Mouse (Mus musculus): Measurements from ENCODE around the gene Gm42957. TPM values are rescaled to one million over a fixed set of nuclear protein-coding genes. Genes with fewer than 3 reads are reported as not detected.
"Not testable (repeated sequence)": the region's sequence is repeated elsewhere in the genome, so short reads cannot be mapped to it uniquely, and the experiment has no call there.

Gene Gm42957
- polyA plus RNA-seq, 1 experiment from 2014 or later = 0.24 TPM

- no peaks in the 10 kb centered on the region for H3K9me3 ChIP-seq (replicated peaks; ENCODE audit: control insufficient read depth, low read length, poor library complexity, severe bottlenecking)
- peak overlapping the region; percentile 95 for H3K9ac ChIP-seq (ENCODE audit: low read depth, low read length)
- no peaks in the 10 kb centered on the region for H3K27me3 ChIP-seq (ENCODE audit: control insufficient read depth, insufficient read depth, low read depth, low read length)
- H3K36me3 ChIP-seq (ENCODE audit: control insufficient read depth, insufficient read depth, low read length) = no peaks in the 10 kb centered on the region
- peak overlapping the region; percentile 89 for H3K4me3 ChIP-seq (ENCODE audit: low read depth, low read length)
- H3K4me1 ChIP-seq (ENCODE audit: control insufficient read depth, insufficient read depth, low read length) = peaks cover 57% of the 10 kb centered on the region
- H3K4me2 ChIP-seq (ENCODE audit: low read length) = peak overlapping the region; percentile 88
- no peak for ATAC-seq
- WGBS = 21% methylated on average over 5 of the region's 5 CpGs
- peak overlapping the region; percentile 72; the same call in 1 of the 2 replicates for H3K27ac ChIP-seq (ENCODE audit: low read length)
These were observed 32.0 kb upstream of the Gm42957 start for GRCm38 (mm10) chr3:96603311-96603710.

GRCm38 (mm10) chr3:96606007-96606406 lies 29.3 kb upstream of the Gm42957 start:
- not testable (repeated sequence) for H3K27me3 ChIP-seq (ENCODE audit: control insufficient read depth, insufficient read depth, low read depth, low read length); ATAC-seq; H3K4me3 ChIP-seq (ENCODE audit: low read depth, low read length); H3K9ac ChIP-seq (ENCODE audit: low read depth, low read length); H3K27ac ChIP-seq (ENCODE audit: low read length); H3K9me3 ChIP-seq (replicated peaks; ENCODE audit: control insufficient read depth, low read length, poor library complexity, severe bottlenecking); H3K4me2 ChIP-seq (ENCODE audit: low read length); H3K36me3 ChIP-seq (ENCODE audit: control insufficient read depth, insufficient read depth, low read length)
- peaks cover 41% of the 10 kb centered on the region for H3K4me1 ChIP-seq (ENCODE audit: control insufficient read depth, insufficient read depth, low read length)
- 91% methylated on average over 3 of the region's 4 CpGs for WGBS

DNA sequence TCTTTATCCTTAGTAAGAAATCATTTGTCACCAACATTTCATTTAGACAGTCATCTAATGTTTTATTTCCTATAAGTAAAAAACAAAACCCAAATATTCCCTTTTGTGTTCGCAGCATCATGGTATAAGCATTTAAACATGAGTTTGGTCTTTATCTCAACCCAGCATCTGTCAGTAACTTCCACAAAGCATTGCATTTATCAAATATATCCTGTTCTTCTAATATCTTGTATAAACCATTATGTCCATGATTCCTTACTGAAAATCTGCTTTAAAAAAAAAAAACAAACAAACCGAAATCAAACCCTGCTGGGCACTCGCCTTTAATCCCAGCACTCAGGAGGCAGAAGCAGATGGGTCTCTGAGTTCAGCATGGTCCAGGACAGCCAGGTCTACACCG lies 28.7 kb upstream of the Gm42957 start:
- ATAC-seq = no peak

DNA sequence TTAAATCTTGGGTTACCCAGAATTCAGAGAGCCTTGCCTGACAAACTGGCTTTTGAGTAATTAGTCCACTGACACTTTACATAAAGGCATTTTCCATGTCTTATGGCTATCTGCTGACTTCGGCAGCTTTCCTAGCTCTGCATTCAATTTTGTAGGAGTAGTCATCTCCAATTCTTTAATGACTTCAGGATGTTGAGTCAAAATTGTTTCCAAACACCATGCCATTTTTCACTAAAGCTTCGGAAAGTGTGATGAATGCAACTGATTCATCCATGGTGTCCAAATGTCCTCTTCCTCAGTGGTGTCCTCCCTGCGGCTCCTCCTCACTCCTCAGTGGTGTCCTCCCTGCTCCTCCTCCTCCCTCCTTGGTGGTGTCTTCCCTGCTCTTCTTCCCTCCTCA lies 17.3 kb upstream of the Gm42957 start:
- ATAC-seq = no peak
- WGBS = 99% methylated on average over 3 of the region's 3 CpGs
- no peaks in the 10 kb centered on the region for H3K4me1 ChIP-seq (ENCODE audit: control insufficient read depth, insufficient read depth, low read length)

More for the DNA sequence above, 28.7 kb upstream of the Gm42957 start:
- no peaks in the 10 kb centered on the region for H3K27me3 ChIP-seq (ENCODE audit: control insufficient read depth, insufficient read depth, low read depth, low read length)
- H3K4me3 ChIP-seq (ENCODE audit: low read depth, low read length) = no peak overlapping the region
- H3K9me3 ChIP-seq (replicated peaks; ENCODE audit: control insufficient read depth, low read length, poor library complexity, severe bottlenecking) = no peaks in the 10 kb centered on the region
- H3K27ac ChIP-seq (ENCODE audit: low read length) = no peak overlapping the region
- no peaks in the 10 kb centered on the region for H3K36me3 ChIP-seq (ENCODE audit: control insufficient read depth, insufficient read depth, low read length)
- no peak overlapping the region for H3K9ac ChIP-seq (ENCODE audit: low read depth, low read length)
- 90% methylated on average over 4 of the region's 4 CpGs for WGBS
- peaks cover 41% of the 10 kb centered on the region for H3K4me1 ChIP-seq (ENCODE audit: control insufficient read depth, insufficient read depth, low read length)
- H3K4me2 ChIP-seq (ENCODE audit: low read length) = no peak overlapping the region

DNA sequence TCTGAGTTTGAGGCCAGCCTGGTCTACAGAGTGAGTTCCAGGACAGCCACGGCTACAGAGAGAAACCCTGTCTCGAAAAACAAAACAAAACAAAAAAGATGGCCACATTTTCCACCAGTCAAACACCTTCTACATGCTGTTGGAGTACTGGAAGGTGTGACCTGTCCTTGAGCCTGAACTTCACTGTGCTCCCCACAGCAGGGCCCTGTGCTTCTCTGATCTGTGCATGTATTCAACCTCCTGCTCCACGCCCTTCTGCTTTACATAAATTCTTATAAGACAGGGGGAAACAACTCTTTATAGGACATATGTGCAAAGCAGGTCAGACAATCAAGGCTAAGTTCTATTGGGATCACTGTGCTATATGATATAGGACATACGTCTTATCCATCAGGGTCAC lies 12.1 kb upstream of the Gm42957 start:
- Histone ChIP-seq H3K9me3 (replicated peaks; ENCODE audit: control insufficient read depth, low read length, poor library complexity, severe bottlenecking) (no peaks in the 10 kb centered on the region), H3K36me3 (ENCODE audit: control insufficient read depth, insufficient read depth, low read length) (peaks cover 32% of the 10 kb centered on the region)

More for the DNA sequence above, 17.3 kb upstream of the Gm42957 start:
- Histone ChIP-seq H3K4me3 (ENCODE audit: low read depth, low read length) (no peak overlapping the region), H3K9me3 (replicated peaks; ENCODE audit: control insufficient read depth, low read length, poor library complexity, severe bottlenecking) (no peaks in the 10 kb centered on the region), H3K36me3 (ENCODE audit: control insufficient read depth, insufficient read depth, low read length) (peaks cover 41% of the 10 kb centered on the region), H3K27ac (ENCODE audit: low read length) (no peak overlapping the region), H3K9ac (ENCODE audit: low read depth, low read length) (no peak overlapping the region), H3K27me3 (ENCODE audit: control insufficient read depth, insufficient read depth, low read depth, low read length) (no peaks in the 10 kb centered on the region), H3K4me2 (ENCODE audit: low read length) (no peak overlapping the region)

DNA sequence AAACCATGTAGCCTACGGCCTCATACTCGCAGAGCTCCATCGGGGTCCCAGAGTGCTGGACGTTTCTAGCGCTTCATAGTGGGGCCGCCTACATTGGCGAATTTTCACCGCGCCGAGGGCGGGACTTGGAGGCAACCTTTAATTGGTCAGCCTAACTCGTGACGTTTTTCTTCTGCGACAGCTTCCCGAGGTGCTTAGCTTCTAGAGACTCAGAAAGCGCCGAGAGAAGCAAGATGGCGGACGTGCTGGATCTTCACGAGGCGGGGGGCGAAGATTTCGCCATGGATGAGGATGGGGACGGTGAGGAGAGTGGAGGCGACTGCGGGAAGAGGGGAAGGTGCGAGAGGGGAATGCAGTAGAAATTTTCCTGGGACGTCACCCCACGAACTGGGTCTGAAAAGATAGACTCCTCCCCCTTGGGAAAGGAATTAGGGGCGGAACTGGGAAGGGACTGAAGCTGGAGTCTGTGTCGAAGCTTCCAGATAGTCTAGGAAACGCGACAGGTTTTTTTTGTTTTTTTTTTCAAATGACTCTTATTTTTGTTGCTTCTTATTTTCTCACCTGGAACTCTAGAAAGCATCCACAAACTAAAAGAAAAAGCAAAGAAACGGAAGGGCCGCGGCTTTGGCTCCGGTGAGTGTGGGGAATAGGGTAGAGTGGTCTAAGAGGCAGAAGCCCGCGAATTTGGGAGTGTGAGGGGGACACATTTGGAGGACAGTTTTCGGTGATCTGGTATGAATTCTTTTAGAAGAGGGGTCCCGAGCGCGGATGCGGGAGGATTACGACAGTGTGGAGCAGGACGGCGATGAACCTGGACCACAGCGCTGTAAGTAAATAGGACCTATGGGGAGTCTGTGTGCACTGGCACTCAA lies 5.3 kb upstream of the Gm42957 start, which contains the start of gene Rbm8a:
Gene Rbm8a, plus strand, starts transcription at position 205 of the 872 bp plus-strand sequence.
- Histone ChIP-seq H3K9ac (ENCODE audit: low read depth, low read length) (peak within 1 kb of the TSS; percentile 75), H3K36me3 (ENCODE audit: control insufficient read depth, insufficient read depth, low read length) (peaks cover 6% of the 10 kb centered on the region; the same call in 1 of the 2 replicates), H3K27ac (ENCODE audit: low read length) (peak within 1 kb of the TSS; percentile 72), H3K9me3 (replicated peaks; ENCODE audit: control insufficient read depth, low read length, poor library complexity, severe bottlenecking) (no peaks in the 10 kb centered on the region), H3K27me3 (ENCODE audit: control insufficient read depth, insufficient read depth, low read depth, low read length) (no peaks in the 10 kb centered on the region), H3K4me1 (ENCODE audit: control insufficient read depth, insufficient read depth, low read length) (peaks cover 18% of the 10 kb centered on the region), H3K4me2 (ENCODE audit: low read length) (peak within 1 kb of the TSS; percentile 84), H3K4me3 (ENCODE audit: low read depth, low read length) (peak within 1 kb of the TSS; percentile 59)
- under 1% methylated on average over 48 of the region's 48 CpGs for WGBS
- peak; percentile 96 for ATAC-seq

More for the DNA sequence above, 12.1 kb upstream of the Gm42957 start:
- H3K27ac ChIP-seq (ENCODE audit: low read length) = no peak overlapping the region
- ATAC-seq = no peak
- no peak overlapping the region for H3K9ac ChIP-seq (ENCODE audit: low read depth, low read length)
- H3K4me3 ChIP-seq (ENCODE audit: low read depth, low read length) = no peak overlapping the region
- no peak overlapping the region for H3K4me2 ChIP-seq (ENCODE audit: low read length)
- WGBS = 95% methylated on average over 4 of the region's 4 CpGs
- H3K27me3 ChIP-seq (ENCODE audit: control insufficient read depth, insufficient read depth, low read depth, low read length) = no peaks in the 10 kb centered on the region
- H3K4me1 ChIP-seq (ENCODE audit: control insufficient read depth, insufficient read depth, low read length) = no peaks in the 10 kb centered on the region

DNA sequence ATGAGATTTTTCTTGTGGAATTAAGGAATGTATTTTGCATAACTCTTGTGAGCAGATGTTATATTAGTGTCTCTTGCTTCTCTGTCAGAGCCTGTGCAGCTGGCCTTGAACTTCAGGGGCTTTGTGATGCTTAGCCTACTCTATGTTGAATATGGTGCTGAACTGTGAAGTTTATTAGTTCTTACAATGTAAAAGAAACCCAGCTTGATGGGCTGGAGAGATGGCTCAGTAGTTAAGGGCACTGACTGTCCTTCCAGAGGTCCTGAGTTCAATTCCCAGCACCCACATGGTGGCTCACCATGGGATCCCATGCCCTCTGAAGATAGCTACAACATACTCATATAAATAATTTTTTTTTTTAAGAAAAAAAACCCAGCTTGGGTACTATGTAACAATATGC lies 3.2 kb upstream of the Gm42957 start:
- peaks cover 4% of the 10 kb centered on the region; the same call in 1 of the 2 replicates for H3K36me3 ChIP-seq (ENCODE audit: control insufficient read depth, insufficient read depth, low read length)
- no peak overlapping the region for H3K4me2 ChIP-seq (ENCODE audit: low read length)
- no peaks in the 10 kb centered on the region for H3K27me3 ChIP-seq (ENCODE audit: control insufficient read depth, insufficient read depth, low read depth, low read length)
- no peak overlapping the region for H3K9ac ChIP-seq (ENCODE audit: low read depth, low read length)
- H3K27ac ChIP-seq (ENCODE audit: low read length) = no peak overlapping the region
- ATAC-seq = no peak
- H3K4me3 ChIP-seq (ENCODE audit: low read depth, low read length) = no peak overlapping the region
- H3K4me1 ChIP-seq (ENCODE audit: control insufficient read depth, insufficient read depth, low read length) = peaks cover 29% of the 10 kb centered on the region
- no peaks in the 10 kb centered on the region for H3K9me3 ChIP-seq (replicated peaks; ENCODE audit: control insufficient read depth, low read length, poor library complexity, severe bottlenecking)

GRCm38 (mm10) chr3:96634015-96634414 lies 1.3 kb upstream of the Gm42957 start:
- no peaks in the 10 kb centered on the region for H3K27me3 ChIP-seq (ENCODE audit: control insufficient read depth, insufficient read depth, low read depth, low read length)
- peaks cover 12% of the 10 kb centered on the region for H3K36me3 ChIP-seq (ENCODE audit: control insufficient read depth, insufficient read depth, low read length)
- no peaks in the 10 kb centered on the region for H3K9me3 ChIP-seq (replicated peaks; ENCODE audit: control insufficient read depth, low read length, poor library complexity, severe bottlenecking)
- 74% methylated on average over 1 of the region's 1 CpGs for WGBS
- no peak overlapping the region for H3K27ac ChIP-seq (ENCODE audit: low read length)
- H3K4me2 ChIP-seq (ENCODE audit: low read length) = no peak overlapping the region
- H3K9ac ChIP-seq (ENCODE audit: low read depth, low read length) = no peak overlapping the region
- ATAC-seq = no peak
- H3K4me3 ChIP-seq (ENCODE audit: low read depth, low read length) = no peak overlapping the region
- peaks cover 30% of the 10 kb centered on the region for H3K4me1 ChIP-seq (ENCODE audit: control insufficient read depth, insufficient read depth, low read length)

GRCm38 (mm10) chr3:96635906-96636305 lies 632 bp downstream of the Gm42957 start:
- Histone ChIP-seq H3K36me3 (ENCODE audit: control insufficient read depth, insufficient read depth, low read length) (peaks cover 18% of the 10 kb centered on the region), H3K27me3 (ENCODE audit: control insufficient read depth, insufficient read depth, low read depth, low read length) (no peaks in the 10 kb centered on the region), H3K9me3 (replicated peaks; ENCODE audit: control insufficient read depth, low read length, poor library complexity, severe bottlenecking) (no peaks in the 10 kb centered on the region), H3K4me3 (ENCODE audit: low read depth, low read length) (peak overlapping the region; percentile 95), H3K27ac (ENCODE audit: low read length) (peak overlapping the region; percentile 89), H3K4me1 (ENCODE audit: control insufficient read depth, insufficient read depth, low read length) (peaks cover 22% of the 10 kb centered on the region), H3K4me2 (ENCODE audit: low read length) (peak overlapping the region; percentile 88), H3K9ac (ENCODE audit: low read depth, low read length) (peak overlapping the region; percentile 98)
- WGBS = 12% methylated on average over 15 of the region's 15 CpGs
- ATAC-seq = peak; percentile 18
